Comparison of ENCODE assay signal across 9 mouse cellular contexts in genomic region chr12:71863846-71864543, GRCm38 (mm10). TPM values are rescaled to one million over a fixed set of nuclear protein-coding genes. Genes with fewer than 3 reads are reported as not detected.
A peak's percentile ranks its signal among the peaks of the same experiment; 100 is the strongest.
DNase-seq lines count a peak whose midpoint lies in the region; ATAC-seq and TF ChIP-seq lines count a peak whose summit lies in the region.
"Had no signal": no experiment of that assay in that cellular context is flagged by ENCODE, and none has a peak within 500 bp of the region (broad histone marks: within the 10 kb centered on the region; RNA-seq: fewer than 3 reads in every experiment).

No protein-coding gene starts in this region.

- no peak overlapping the region for H3K9ac ChIP-seq in heart, embryonic 15.5 days
- H3K9ac ChIP-seq in limb, embryonic 14.5 days (ENCODE audit: low read depth, low read length, severe bottlenecking): no peak overlapping the region
- no peak overlapping the region for H3K9ac ChIP-seq in forebrain, embryonic 15.5 days (replicated peaks)
- H3K9ac ChIP-seq: neural tube, embryonic 12.5 days had no signal

- DNase-seq in adrenal gland, postnatal 14 days: peak; percentile 43
- DNase-seq in adrenal gland, postnatal 4 days (ENCODE audit: low spot score in 2 of 2): no peak
- peak; percentile 33 for DNase-seq in embryo, embryonic 9.5 days (ENCODE audit: extremely low spot score)
- DNase-seq in limb, embryonic 14.5 days (ENCODE audit: low spot score): peak; percentile 81
- no peak for DNase-seq in urinary bladder, adult 18-20 months (ENCODE audit: low spot score in 2 of 2)
- DNase-seq in cerebellum, postnatal 25 days: no peak

- H3K36me3 ChIP-seq in heart, embryonic 15.5 days: peaks cover 5% of the 10 kb centered on the region
- no peaks in the 10 kb centered on the region for H3K36me3 ChIP-seq in limb, embryonic 14.5 days (ENCODE audit: control insufficient read depth, insufficient read depth, low read length)
- H3K36me3 ChIP-seq in forebrain, embryonic 15.5 days: no peaks in the 10 kb centered on the region

- no peak for TF ChIP-seq POLR2A in limb, embryonic 14.5 days (IDR thresholded peaks at IDR 0.05; ENCODE audit: borderline replicate concordance, extremely low read depth, insufficient read depth, insufficient read length)

- no peaks in the 10 kb centered on the region for H3K27me3 ChIP-seq in heart, embryonic 15.5 days
- no peaks in the 10 kb centered on the region for H3K27me3 ChIP-seq in limb, embryonic 14.5 days (ENCODE audit: control insufficient read depth, insufficient read depth, low read length)
- H3K27me3 ChIP-seq in forebrain, embryonic 15.5 days: no peaks in the 10 kb centered on the region
- H3K27me3 ChIP-seq: neural tube, embryonic 12.5 days had no signal

- H3K4me1 ChIP-seq in heart, embryonic 15.5 days (replicated peaks): peaks cover 88% of the 10 kb centered on the region
- peaks cover 50% of the 10 kb centered on the region for H3K4me1 ChIP-seq in limb, embryonic 14.5 days (ENCODE audit: control insufficient read depth, insufficient read depth, low read length)
- peaks cover 24% of the 10 kb centered on the region for H3K4me1 ChIP-seq in forebrain, embryonic 15.5 days

- peak overlapping the region; percentile 74 for H3K27ac ChIP-seq in heart, embryonic 15.5 days
- H3K27ac ChIP-seq in limb, embryonic 14.5 days (replicated peaks; ENCODE audit: low read depth, low read length): 0 out of 2 replicates have a peak overlapping the region, but pooled peaks have one; percentile 14
- H3K27ac ChIP-seq in forebrain, embryonic 15.5 days (replicated peaks): no peak overlapping the region
- H3K27ac ChIP-seq: neural tube, embryonic 12.5 days had no signal

- no peak overlapping the region for H3K4me3 ChIP-seq in heart, embryonic 15.5 days
- no peak overlapping the region for H3K4me3 ChIP-seq in limb, embryonic 14.5 days (replicated peaks; ENCODE audit: low read length)
- no peak overlapping the region for H3K4me3 ChIP-seq in forebrain, embryonic 15.5 days
- H3K4me3 ChIP-seq: neural tube, embryonic 12.5 days had no signal

- 12% methylated on average over 10 of the region's 10 CpGs for WGBS in heart, embryonic 15.5 days
- WGBS in limb, embryonic 14.5 days: 27% methylated on average over 10 of the region's 10 CpGs
- 66% methylated on average over 10 of the region's 10 CpGs for WGBS in forebrain, embryonic 15.5 days

- H3K9me3 ChIP-seq in heart, embryonic 15.5 days (replicated peaks): no peaks in the 10 kb centered on the region
- no peaks in the 10 kb centered on the region for H3K9me3 ChIP-seq in limb, embryonic 14.5 days (ENCODE audit: control insufficient read depth, low read length)
- H3K9me3 ChIP-seq in forebrain, embryonic 15.5 days: no peaks in the 10 kb centered on the region
- H3K9me3 ChIP-seq: neural tube, embryonic 12.5 days had no signal

- peak; percentile 78 for ATAC-seq in heart, embryonic 15.5 days (replicated peaks; ENCODE audit: insufficient number of reproducible peaks, insufficient read depth, low FRiP score, low read depth)
- ATAC-seq in limb, embryonic 14.5 days (ENCODE audit: low FRiP score, low read depth): peak; percentile 82
- no peak for ATAC-seq in forebrain, embryonic 15.5 days (replicated peaks)

- H3K4me2 ChIP-seq in heart, embryonic 15.5 days: peak overlapping the region; percentile 41
- H3K4me2 ChIP-seq in limb, embryonic 14.5 days (replicated peaks; ENCODE audit: low read depth, low read length, severe bottlenecking): peak overlapping the region; percentile 26; the same call in 1 of the 2 replicates
- no peak overlapping the region for H3K4me2 ChIP-seq in forebrain, embryonic 15.5 days (replicated peaks)
- H3K4me2 ChIP-seq: neural tube, embryonic 12.5 days had no signal

RNA-seq across cellular contexts. Expression of gene Daam1, which starts 33.1 kb away (rescaled TPM):
- 20.1 and 22.3 TPM in 2 replicates for total RNA-seq in adrenal gland, postnatal 14 days (2021)
- total RNA-seq in adrenal gland, postnatal 4 days (2021): 10 to 100 TPM; 30.5 to 31.4 TPM
- polyA plus RNA-seq in heart, embryonic 15.5 days (2015; fragmentation: Nextera tagmentation; extraction: Ambion mirVana): 20.9 and 21.4 TPM in 2 replicates
- 9.3 and 10.7 TPM in 2 replicates for polyA plus RNA-seq in limb, embryonic 14.5 days (2012; rRNA removed)
- 11.3 and 11.8 TPM in 2 replicates for polyA plus RNA-seq in limb, embryonic 14.5 days (2014; fragmentation: Nextera tagmentation; extraction: Ambion mirVana)
- polyA plus RNA-seq in forebrain, embryonic 15.5 days (2015; fragmentation: Nextera tagmentation; extraction: Ambion mirVana): 23.7 and 25.6 TPM in 2 replicates

Comparison
In these comparisons a context has a peak if more than half of its experiments do, and no peak if none do; other contexts are left out.
1. DNase-seq: peak in adrenal gland, postnatal 14 days (single experiment), embryo, embryonic 9.5 days (single experiment) and limb, embryonic 14.5 days (single experiment); none in adrenal gland, postnatal 4 days (0 of 2), urinary bladder, adult 18-20 months (0 of 2) and cerebellum, postnatal 25 days (0 of 2).